Mouse (Mus musculus): ENCODE results near the gene Lrrc47. TPM values are rescaled to one million over a fixed set of nuclear protein-coding genes. Genes with fewer than 3 reads are reported as not detected.

The Lrrc47 gene
- total and polyA plus RNA-seq, 3 experiments = 16.7 to 98.0 (median 35.0) TPM

GRCm38 (mm10) chr4:153962631-153963030 is 48.9 kb upstream of the Lrrc47 start:
- DNase-seq (ENCODE audit: extremely low read depth) = no peak
- in situ Hi-C loops (cut with MboI; ENCODE audit: low pct_ligation_motif_present, low pct_unique_long_range_greater_than_20kb, low sequenced_read_pairs) (no loop called here), dilution Hi-C loops (cut with MboI; ENCODE audit: extremely low pct_ligation_motif_present, extremely low pct_unique_long_range_greater_than_20kb, low sequenced_read_pairs) (no loop called here)
- Histone ChIP-seq H3K79me2 (replicated peaks; ENCODE audit: control insufficient read depth, extremely low read depth, insufficient read depth, poor library complexity, severe bottlenecking) (no peaks in the 10 kb centered on the region), H3K4me1 (ENCODE audit: control insufficient read depth in 1 of 2, insufficient read depth in 2 of 2) (peaks cover 4 to 23% of the 10 kb centered on the region in 2 experiments; a peak in 3 of 4 replicates), H3K27me3 (replicated peaks) (no peaks in the 10 kb centered on the region), H3K9ac (ENCODE audit: insufficient read depth, low read depth) (no peak overlapping the region), H3K9me3 (replicated peaks; ENCODE audit: low read length) (no peaks in the 10 kb centered on the region), H3K27ac (ENCODE audit: insufficient read depth, low read depth) (no peak overlapping the region), H3K36me3 (replicated peaks in 1 of 2; ENCODE audit: control insufficient read depth in 1 of 2, insufficient read depth in 1 of 2, low read length in 1 of 2) (peaks cover 57 to 80% of the 10 kb centered on the region in 2 experiments), H3K4me2 (ENCODE audit: insufficient read depth, low read depth, poor library complexity, severe bottlenecking) (no peak overlapping the region), H3K4me3 (replicated peaks in 1 of 3; ENCODE audit: low read depth in 2 of 3, low read length in 2 of 3, poor library complexity in 1 of 3) (no peak overlapping the region)
- TF ChIP-seq MAX (IDR thresholded peaks at IDR 0.05; ENCODE audit: low read length) (no peak), IRF4 (IDR thresholded peaks at IDR 0.05; ENCODE audit: low read depth, low read length) (no peak), POLR2AphosphoS2 (IDR thresholded peaks at IDR 0.05; ENCODE audit: low read depth, low read length) (no peak), ZMIZ1 (IDR thresholded peaks at IDR 0.05; ENCODE audit: low read depth, low read length) (no peak), CTCF (conservative IDR thresholded peaks at IDR 0.05 in 1 of 2, IDR thresholded peaks at IDR 0.05 in 1 of 2; ENCODE audit: low read depth in 2 of 2, low read length in 2 of 2) (no peak), MAFK (IDR thresholded peaks at IDR 0.05; ENCODE audit: insufficient replicate concordance, low read length) (no peak), ZNF384 (IDR thresholded peaks at IDR 0.05; ENCODE audit: low read depth, low read length) (no peak), NELFE (IDR thresholded peaks at IDR 0.05; ENCODE audit: low read depth, low read length) (no peak), GABPA (IDR thresholded peaks at IDR 0.05; ENCODE audit: insufficient replicate concordance, low read depth, low read length) (no peak), MAZ (IDR thresholded peaks at IDR 0.05; ENCODE audit: low read depth, low read length) (no peak), UBTF (IDR thresholded peaks at IDR 0.05; ENCODE audit: low read depth, low read length) (no peak), E2F4 (IDR thresholded peaks at IDR 0.05; ENCODE audit: insufficient replicate concordance, low read depth, low read length) (no peak), POLR2A (IDR thresholded peaks at IDR 0.05; ENCODE audit: low read depth, low read length) (no peak), KAT2A (IDR thresholded peaks at IDR 0.05; ENCODE audit: insufficient replicate concordance, low read length) (no peak), HCFC1 (IDR thresholded peaks at IDR 0.05; ENCODE audit: low read depth, low read length) (no peak), PAX5 (IDR thresholded peaks at IDR 0.05; ENCODE audit: low read length) (no peak)

DNA sequence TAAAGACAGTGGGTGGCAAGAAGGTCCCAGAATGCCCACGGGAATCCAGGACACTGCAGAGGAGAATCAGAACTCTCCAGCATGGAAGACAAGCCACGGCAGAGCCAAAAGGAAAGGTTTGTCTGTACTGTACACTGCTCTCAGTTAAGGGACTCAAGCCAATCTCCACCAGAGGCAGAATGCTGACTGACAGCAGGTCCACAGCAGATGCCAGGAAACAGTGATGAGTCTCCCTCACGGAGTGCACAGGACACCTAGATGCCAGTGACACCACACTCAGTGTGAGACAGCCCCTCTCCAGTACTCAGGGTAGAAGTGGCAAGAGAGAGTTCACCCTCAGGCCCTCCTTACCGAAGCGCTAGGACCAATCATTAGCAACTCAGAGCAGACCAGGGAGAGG is 44.9 kb upstream of the Lrrc47 start:
- Histone ChIP-seq H3K4me3 (replicated peaks in 1 of 3; ENCODE audit: low read depth in 2 of 3, low read length in 2 of 3, poor library complexity in 1 of 3) (no peak overlapping the region), H3K79me2 (replicated peaks; ENCODE audit: control insufficient read depth, extremely low read depth, insufficient read depth, poor library complexity, severe bottlenecking) (no peaks in the 10 kb centered on the region), H3K27ac (ENCODE audit: insufficient read depth, low read depth) (no peak overlapping the region), H3K27me3 (replicated peaks) (no peaks in the 10 kb centered on the region), H3K36me3 (replicated peaks in 1 of 2; ENCODE audit: control insufficient read depth in 1 of 2, insufficient read depth in 1 of 2, low read length in 1 of 2) (peaks cover 65 to 95% of the 10 kb centered on the region in 2 experiments), H3K9me3 (replicated peaks; ENCODE audit: low read length) (no peaks in the 10 kb centered on the region), H3K4me2 (ENCODE audit: insufficient read depth, low read depth, poor library complexity, severe bottlenecking) (no peak overlapping the region), H3K9ac (ENCODE audit: insufficient read depth, low read depth) (no peak overlapping the region), H3K4me1 (ENCODE audit: control insufficient read depth in 1 of 2, insufficient read depth in 2 of 2) (peaks cover 3 to 10% of the 10 kb centered on the region in 2 experiments; a peak in 2 of 4 replicates)
- dilution Hi-C loops (cut with MboI; ENCODE audit: extremely low pct_ligation_motif_present, extremely low pct_unique_long_range_greater_than_20kb, low sequenced_read_pairs) (no loop called here), in situ Hi-C loops (cut with MboI; ENCODE audit: low pct_ligation_motif_present, low pct_unique_long_range_greater_than_20kb, low sequenced_read_pairs) (no loop called here)
- no peak for DNase-seq (ENCODE audit: extremely low read depth)
- TF ChIP-seq MYC (IDR thresholded peaks at IDR 0.05; ENCODE audit: low read depth, low read length) (no peak), KAT2A (IDR thresholded peaks at IDR 0.05; ENCODE audit: insufficient replicate concordance, low read length) (no peak), GABPA (IDR thresholded peaks at IDR 0.05; ENCODE audit: insufficient replicate concordance, low read depth, low read length) (no peak), RAD21 (IDR thresholded peaks at IDR 0.05; ENCODE audit: low read depth, low read length) (no peak)
